Mouse (Mus musculus) gastrocnemius, postnatal 14 days (tissue): ENCODE results near the gene Ostf1. TPM values are rescaled to one million over a fixed set of nuclear protein-coding genes. Genes with fewer than 3 reads are reported as not detected.

Experiments used
- DNase-seq: peaks from one replicate; pipeline ENCODE4 v3.0.0; 2021; ENCODE audit warnings: mixed read lengths
- intact Hi-C: fragments of 180-260 bp; cut with DNase I; formaldehyde crosslinking; loops from one replicate; pipeline ENCODE4 v1.15.1; 2025; ENCODE audit warnings: low total_unique reads
- long read RNA-seq, 2 experiments: library from polyadenylated mRNA; stranded (forward); transcript quantifications; one replicate each; pipeline ENCODE4 v2.0.0; 2021
- total RNA-seq, 2 experiments: library from RNA; stranded (reverse); gene quantifications; 2 replicates each; pipeline ENCODE4 v1.2.3; 2021

Ostf1 gene
- 10 to 100 TPM; 32.2 to 36.5 TPM for total RNA-seq
- long read RNA-seq, experiment 1, transcript Ostf1-201 (10 exons, 2,726 nt): major isoform, 35 of 36 reads
- long read RNA-seq, experiment 1, partial matches to known transcripts: 0 of 36 reads
- long read RNA-seq, experiment 1, other reads (novel, unspliced or antisense): 1 of 36 reads
- long read RNA-seq, experiment 2, transcript Ostf1-201 (10 exons, 2,726 nt): major isoform, 49 of 50 reads
- long read RNA-seq, experiment 2, partial matches to known transcripts: 0 of 50 reads
- long read RNA-seq, experiment 2, other reads (novel, unspliced or antisense): 1 of 50 reads

GRCm38 (mm10) chr19:18631644-18632219, at the start of gene Ostf1, which contains the start of gene Nmrk1:
Ostf1 (minus strand) TSS chr19:18631823.
Nmrk1 (plus strand) TSS chr19:18631950.
- peak; percentile 98 for DNase-seq
- intact Hi-C loops: no loop called here

DNA sequence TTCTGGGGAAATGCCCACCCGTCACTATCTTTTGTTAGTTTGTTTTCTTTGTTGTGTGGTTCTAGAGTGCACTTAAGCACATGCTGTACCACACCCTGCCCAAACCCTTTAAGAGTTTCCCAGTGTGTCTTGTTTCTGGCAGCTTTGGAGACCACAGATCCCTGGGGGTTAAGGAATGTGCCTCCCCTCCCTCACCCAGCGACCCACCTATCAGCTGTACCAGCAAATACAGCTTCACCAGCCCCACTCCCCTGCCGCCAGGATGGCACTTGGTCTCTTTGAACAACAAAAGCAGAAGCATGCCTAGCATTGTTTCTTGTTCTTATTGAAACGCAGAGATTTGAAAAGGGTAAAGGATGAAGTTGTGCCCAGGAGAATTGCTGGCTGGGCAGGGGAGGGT, 41.5 kb upstream of the Ostf1 start:
- DNase-seq: no peak
- intact Hi-C loops: no loop called here

GRCm38 (mm10) chr19:18672498-18672897, 40.9 kb upstream of the Ostf1 start:
- DNase-seq: no peak
- intact Hi-C loops: no loop called here

DNA sequence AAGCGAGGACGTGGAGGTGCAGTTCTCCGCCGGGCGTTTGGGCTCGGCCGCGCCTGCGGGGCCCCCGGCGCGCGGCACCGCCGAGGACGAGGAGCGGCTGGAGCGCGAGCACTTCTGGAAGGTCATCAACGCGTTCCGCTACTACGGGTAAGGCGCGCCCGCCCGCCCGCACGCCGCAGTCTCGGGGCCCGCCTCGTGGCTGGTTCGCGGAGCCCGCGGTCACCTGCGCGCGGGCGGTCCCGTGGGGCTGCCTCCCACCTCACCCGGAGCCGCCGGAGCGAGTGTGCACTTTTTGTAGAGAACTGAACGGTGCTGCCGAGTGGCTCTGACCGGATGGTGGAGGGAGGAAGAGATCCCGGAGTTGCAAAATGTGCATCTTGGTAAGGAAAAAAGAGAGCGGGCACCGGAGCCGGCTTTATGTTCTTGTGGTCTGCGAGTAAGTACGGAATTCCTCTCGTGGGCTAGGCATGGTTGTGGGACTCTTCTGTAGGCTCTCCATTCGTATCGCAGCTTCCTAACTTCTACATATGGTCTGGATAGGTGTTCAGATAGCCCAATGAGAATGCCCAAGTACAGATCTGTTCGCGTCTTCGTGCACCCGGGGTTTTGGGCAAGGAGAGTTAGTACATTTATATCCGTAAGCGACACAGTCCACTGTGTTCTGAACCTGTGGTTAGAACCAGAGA, 39.6 kb upstream of the Ostf1 start:
- intact Hi-C loops: no loop called here
- DNase-seq: peak; percentile 58

- intact Hi-C loops: no loop called here
- DNase-seq: peak; percentile 99
These were observed 39.0 kb upstream of the Ostf1 start, which contains the start of gene Carnmt1 for GRCm38 (mm10) chr19:18670608-18671007. Carnmt1 (plus strand) TSS chr19:18670764.

DNA sequence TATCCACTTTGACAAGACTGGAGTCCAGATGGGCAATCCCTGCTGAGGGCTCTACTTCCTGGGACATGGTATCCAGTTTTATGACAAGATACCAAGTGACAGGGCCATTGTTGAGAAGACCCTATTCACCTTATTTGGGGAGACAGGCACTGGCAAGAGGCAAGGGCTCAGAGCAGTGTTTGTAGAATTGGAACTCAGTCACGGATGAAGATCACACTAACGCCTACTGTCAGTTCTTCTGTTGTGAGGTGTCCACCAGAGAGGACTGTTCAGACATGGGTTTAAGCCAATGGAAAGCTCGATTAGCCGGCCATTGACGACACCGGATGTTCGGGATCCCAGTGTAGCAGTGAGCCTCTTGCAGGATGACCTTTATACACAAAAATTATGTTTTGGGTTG, 37.9 kb upstream of the Ostf1 start:
- intact Hi-C loops: no loop called here
- no peak for DNase-seq

- DNase-seq: no peak
- intact Hi-C loops: no loop called here
These were observed 35.3 kb upstream of the Ostf1 start for GRCm38 (mm10) chr19:18666966-18667365.

DNA sequence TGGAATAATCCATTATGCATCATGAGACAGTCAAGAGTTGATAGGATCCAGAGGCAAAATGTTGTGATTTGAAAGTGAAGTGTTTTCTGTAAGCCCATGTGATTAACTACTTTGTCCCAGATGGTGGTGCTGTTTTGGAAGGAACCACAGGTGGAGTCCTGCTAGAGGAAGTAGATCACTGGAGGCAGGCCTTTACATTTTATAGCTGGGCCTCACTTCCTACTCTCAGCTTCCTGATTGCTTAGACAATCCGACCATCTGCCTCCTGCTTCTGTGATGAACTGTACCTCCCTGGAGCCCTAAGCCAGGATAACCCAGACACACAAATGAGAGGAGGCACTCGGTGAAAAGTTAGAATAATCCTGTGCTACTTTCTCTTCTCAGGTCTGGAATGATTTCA, 32.3 kb upstream of the Ostf1 start:
- intact Hi-C loops: no loop called here
- DNase-seq: no peak

GRCm38 (mm10) chr19:18661683-18662082, 30.1 kb upstream of the Ostf1 start:
- intact Hi-C loops: no loop called here
- DNase-seq: no peak

DNA sequence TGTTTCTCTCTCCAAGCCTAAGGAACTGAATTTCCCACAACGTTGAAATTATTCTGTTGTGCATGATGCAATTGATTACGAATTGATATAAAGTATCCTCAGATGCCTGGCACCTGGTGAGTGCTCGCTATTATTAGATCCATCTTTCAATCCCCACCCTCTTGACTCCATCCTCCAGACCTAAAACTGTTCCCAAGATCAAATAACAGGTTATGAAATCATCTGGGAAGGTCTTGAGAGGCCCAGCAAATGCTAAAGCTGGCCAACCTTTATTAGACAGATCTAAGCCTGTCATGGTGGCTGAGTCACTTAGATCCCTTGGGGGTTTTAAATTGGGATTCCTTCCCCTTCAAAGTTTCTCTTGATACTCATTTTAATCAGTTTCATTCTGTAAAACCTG, 28.8 kb upstream of the Ostf1 start:
- intact Hi-C loops: no loop called here
- no peak for DNase-seq

DNA sequence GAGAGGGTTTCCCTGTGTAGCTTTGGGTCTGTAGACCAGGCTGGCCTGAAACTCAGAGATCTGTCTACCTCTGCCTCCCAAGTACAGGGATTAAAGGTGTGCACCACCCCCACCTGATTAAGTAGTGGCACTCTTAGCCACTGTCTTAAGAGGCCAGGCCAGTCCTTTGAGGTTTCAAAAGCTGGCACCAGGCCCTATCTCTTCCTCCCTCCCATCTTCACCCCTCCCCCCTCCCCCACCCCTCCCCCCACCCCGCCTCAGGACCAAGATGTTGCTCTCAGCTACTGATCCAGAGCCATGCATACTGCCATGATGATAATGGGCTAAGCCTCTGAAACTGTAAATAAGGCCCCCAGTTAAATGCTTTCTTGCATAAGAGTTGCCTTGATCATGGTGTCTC, 27.7 kb upstream of the Ostf1 start:
- no peak for DNase-seq
- intact Hi-C loops: no loop called here

DNA sequence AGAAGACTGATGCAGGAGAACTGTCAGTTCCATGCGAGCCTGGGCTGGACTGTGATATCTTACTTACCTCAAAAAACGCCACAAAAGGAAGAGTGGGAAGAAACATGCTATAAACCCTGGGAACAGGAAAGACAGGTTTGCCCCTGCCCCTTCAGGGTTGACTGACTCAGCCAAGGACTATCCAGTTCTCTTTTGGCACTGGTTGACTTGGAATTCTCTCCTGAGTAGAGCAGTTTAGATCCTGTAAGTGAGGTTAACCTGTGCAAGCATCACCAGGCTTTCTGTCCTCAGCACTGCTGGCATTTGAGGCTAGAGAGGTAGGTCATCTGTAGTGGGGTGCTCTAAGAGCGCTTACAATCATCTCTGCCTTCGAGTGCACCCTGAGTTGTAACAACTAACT, 26.9 kb upstream of the Ostf1 start:
- DNase-seq: no peak
- intact Hi-C loops: no loop called here

GRCm38 (mm10) chr19:18655999-18656398, 24.4 kb upstream of the Ostf1 start:
- DNase-seq: no peak
- intact Hi-C loops: no loop called here

- DNase-seq: no peak
- intact Hi-C loops: no loop called here
These were observed 23.4 kb upstream of the Ostf1 start for GRCm38 (mm10) chr19:18654984-18655383.

DNA sequence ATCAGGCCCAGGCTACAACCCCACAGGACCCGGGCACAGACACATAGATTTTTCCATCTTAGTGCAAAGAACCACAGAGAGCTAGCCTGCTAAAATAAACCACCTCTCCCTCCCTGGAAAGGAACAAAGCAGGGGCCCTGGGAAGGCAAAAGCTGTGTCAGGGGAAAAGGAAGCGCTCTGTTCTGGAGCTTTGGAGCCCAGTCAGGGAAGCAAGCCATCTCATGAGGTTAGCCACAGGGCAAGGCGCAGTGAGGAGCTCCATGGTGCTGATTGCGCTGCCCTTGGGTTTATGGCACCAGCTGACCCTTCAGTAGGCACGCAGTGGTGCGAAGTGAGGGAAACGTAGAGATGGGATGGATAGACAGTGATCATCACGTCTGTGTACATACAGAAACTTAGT, 22.7 kb upstream of the Ostf1 start:
- peak; percentile 48 for DNase-seq
- intact Hi-C loops: no loop called here

DNA sequence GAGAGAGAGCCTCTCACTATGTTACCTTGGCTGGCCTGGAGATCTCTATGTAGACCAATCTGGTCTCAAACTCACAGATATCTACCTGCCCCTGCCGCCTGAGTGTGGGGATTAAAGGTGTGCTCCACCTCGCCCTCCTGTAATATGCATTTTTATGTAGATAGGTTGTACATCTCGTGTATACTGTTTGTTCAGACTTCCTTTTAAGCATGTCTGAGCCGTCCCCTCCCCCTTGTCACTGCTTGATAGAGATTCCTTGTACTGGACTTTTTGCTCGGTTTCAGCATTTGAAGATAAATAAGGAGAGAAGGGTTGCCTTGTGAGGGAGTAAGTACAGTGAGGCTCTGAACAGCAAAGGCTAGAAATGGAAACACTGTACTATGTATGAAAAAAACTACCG, 21.4 kb upstream of the Ostf1 start:
- intact Hi-C loops: no loop called here
- DNase-seq: no peak

GRCm38 (mm10) chr19:18652592-18652991, 21.0 kb upstream of the Ostf1 start:
- no peak for DNase-seq
- intact Hi-C loops: no loop called here

- no peak for DNase-seq
- intact Hi-C loops: no loop called here
These were observed 18.9 kb upstream of the Ostf1 start for GRCm38 (mm10) chr19:18650473-18650872.

- intact Hi-C loops: no loop called here
- no peak for DNase-seq
These were observed 18.3 kb upstream of the Ostf1 start for GRCm38 (mm10) chr19:18649955-18650354.

DNA sequence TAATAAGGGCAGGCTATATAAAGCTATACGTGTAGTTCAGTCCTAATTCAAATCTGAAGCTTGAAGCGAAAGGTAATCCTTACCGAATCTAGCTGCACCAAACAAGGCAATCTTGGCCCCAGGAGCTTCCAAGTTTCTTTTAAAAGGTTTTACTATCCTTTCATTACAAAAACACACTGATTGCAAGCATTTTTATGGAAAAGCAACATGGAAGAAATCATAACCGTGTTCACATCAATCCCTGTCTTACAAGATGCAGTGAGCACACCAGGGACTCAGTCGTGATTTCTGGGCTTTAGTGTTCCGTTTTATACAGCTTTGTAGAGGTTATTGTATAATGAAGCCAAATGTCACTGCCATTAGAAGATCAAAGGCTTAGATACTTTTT, 16.9 kb upstream of the Ostf1 start:
- intact Hi-C loops: no loop called here
- no peak for DNase-seq
